Mouse (Mus musculus): ENCODE measurements around the gene Pls3. TPM values are rescaled to one million over a fixed set of nuclear protein-coding genes. Genes with fewer than 3 reads are reported as not detected.

The Pls3 gene
- polyA plus RNA-seq (2014; fragmentation: Illumina TruSeq; extraction: RNeasy Lipid Tissue Mini Kit (QIAGEN cat#74804); ENCODE audit: low replicate concordance) = 32.0 TPM

GRCm38 (mm10) chrX:75874332-75875291, at the start of gene Pls3:
TSS of gene Pls3 (minus strand) at chrX:75875182.

